Mouse (Mus musculus): ENCODE measurements around the gene Lmtk2. TPM values are rescaled to one million over a fixed set of nuclear protein-coding genes. Genes with fewer than 3 reads are reported as not detected.
A peak's percentile ranks its signal among the peaks of the same experiment; 100 is the strongest.

Lmtk2 gene
- polyA plus RNA-seq, 1 experiment from 2014 or later, result 6.3 TPM

DNA sequence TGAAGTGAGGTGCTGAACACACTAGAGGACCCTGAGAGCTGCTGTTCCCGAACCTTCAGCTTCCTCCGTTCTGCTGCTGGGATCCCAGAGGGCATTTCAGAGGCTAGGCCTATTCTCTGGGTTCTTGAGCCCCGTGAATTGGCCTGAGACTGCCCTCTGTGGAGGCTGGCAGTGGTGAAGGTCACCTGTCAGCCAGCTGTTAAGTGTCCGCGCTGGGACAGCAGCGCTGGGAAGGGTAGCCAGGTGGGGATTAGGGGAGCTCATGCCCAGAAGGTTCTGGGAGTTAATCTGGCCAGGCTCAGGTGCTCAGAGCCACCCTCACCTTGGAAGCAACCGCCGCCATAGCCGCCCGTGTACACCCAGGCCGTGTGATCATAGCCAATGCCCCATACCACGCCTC, 104.1 kb downstream of the Lmtk2 start:
- 87% methylated on average over 12 of the region's 12 CpGs for WGBS
- peaks cover 86% of the 10 kb centered on the region for H3K36me3 ChIP-seq (ENCODE audit: poor library complexity, severe bottlenecking)
- no peak overlapping the region for H3K27ac ChIP-seq
- no peak for ATAC-seq
- no peaks in the 10 kb centered on the region for H3K4me1 ChIP-seq
- H3K4me3 ChIP-seq, result no peak overlapping the region
- H3K9me3 ChIP-seq (replicated peaks), result no peaks in the 10 kb centered on the region; the same call in 1 of the 2 replicates
- no peak overlapping the region for H3K9ac ChIP-seq
- H3K4me2 ChIP-seq, result no peak overlapping the region
- no peaks in the 10 kb centered on the region for H3K27me3 ChIP-seq

DNA sequence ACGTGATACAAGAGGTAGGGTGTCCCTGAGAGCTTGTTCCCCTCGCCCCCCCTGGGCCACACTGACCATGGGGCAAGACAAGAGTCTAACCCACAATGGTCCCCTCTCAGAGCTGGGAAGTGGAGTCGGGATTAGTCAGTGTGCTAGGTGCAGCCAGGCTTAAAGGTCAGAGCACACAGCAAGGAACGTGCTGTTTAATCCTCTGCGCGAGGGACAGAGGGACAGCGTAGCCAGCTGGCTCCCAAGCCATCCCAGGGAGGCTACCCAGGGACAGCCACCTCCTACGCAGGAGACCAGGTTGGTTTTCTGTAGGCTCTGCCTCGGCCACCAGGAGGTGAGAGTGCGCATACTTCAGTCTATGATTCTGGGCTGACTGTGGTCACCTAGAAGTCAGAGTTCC, 104.7 kb downstream of the Lmtk2 start:
- 52% methylated on average over 10 of the region's 10 CpGs for WGBS
- no peak overlapping the region for H3K27ac ChIP-seq
- H3K36me3 ChIP-seq (ENCODE audit: poor library complexity, severe bottlenecking), result peaks cover 87% of the 10 kb centered on the region
- H3K4me3 ChIP-seq, result no peak overlapping the region
- no peaks in the 10 kb centered on the region for H3K4me1 ChIP-seq
- no peak for ATAC-seq
- no peak overlapping the region for H3K9ac ChIP-seq
- no peaks in the 10 kb centered on the region for H3K27me3 ChIP-seq
- H3K4me2 ChIP-seq, result no peak overlapping the region
- H3K9me3 ChIP-seq (replicated peaks), result no peaks in the 10 kb centered on the region; the same call in 1 of the 2 replicates

- H3K27me3 ChIP-seq, result no peaks in the 10 kb centered on the region
- no peak overlapping the region for H3K27ac ChIP-seq
- no peak for ATAC-seq
- no peaks in the 10 kb centered on the region for H3K4me1 ChIP-seq
- no peak overlapping the region for H3K4me2 ChIP-seq
- no peak overlapping the region for H3K4me3 ChIP-seq
- WGBS, result 96% methylated on average over 15 of the region's 15 CpGs
- H3K9me3 ChIP-seq (replicated peaks), result no peaks in the 10 kb centered on the region; the same call in 1 of the 2 replicates
- peaks cover 88% of the 10 kb centered on the region for H3K36me3 ChIP-seq (ENCODE audit: poor library complexity, severe bottlenecking)
- H3K9ac ChIP-seq, result no peak overlapping the region
Observed at GRCm38 (mm10) chr5:144206069-144206468, 105.8 kb downstream of the Lmtk2 start.

DNA sequence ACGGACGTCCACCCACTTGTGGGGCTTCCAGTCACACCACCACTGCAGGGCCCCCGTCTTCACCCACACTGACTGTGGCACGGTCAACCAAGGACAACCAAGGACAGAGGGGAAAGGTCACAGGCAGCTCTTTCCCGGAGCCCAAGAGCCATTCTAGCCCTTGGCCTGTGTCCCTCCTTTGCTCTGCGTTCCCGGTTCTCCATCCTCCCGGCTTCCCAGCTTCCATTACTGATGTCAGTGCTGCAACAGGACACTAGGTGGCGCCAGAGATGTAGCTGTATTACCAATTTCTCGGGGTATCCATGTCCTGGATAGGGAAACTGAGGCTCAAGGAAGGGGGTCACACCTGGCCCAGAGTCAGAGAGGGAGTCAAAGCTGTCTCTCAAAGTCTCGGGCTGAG, 107.2 kb downstream of the Lmtk2 start:
- 52% methylated on average over 11 of the region's 11 CpGs for WGBS
- Histone ChIP-seq H3K9me3 (replicated peaks) (no peaks in the 10 kb centered on the region; the same call in 1 of the 2 replicates), H3K27me3 (no peaks in the 10 kb centered on the region), H3K4me2 (no peak overlapping the region), H3K4me1 (no peaks in the 10 kb centered on the region), H3K9ac (no peak overlapping the region), H3K36me3 (ENCODE audit: poor library complexity, severe bottlenecking) (peaks cover 89% of the 10 kb centered on the region), H3K4me3 (no peak overlapping the region), H3K27ac (no peak overlapping the region)
- no peak for ATAC-seq

DNA sequence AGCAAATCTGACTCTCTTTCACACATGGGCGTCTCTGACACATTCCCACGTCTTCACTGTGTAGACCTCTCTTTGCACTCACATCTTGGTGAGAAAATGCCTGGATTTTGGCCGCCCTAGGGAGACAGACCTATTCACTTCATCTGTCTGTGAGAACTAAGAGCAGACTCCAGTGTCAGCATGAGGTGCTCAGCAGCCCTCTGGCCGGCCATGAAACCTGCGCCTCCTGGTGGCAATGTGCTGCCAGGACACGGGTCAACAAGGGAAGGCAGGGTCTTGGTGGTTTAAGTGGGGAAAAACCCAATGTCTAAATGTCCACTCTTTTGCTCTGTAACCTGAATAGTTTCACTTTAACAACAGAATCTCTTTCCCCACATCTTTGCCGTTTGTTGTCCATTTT, 114.2 kb downstream of the Lmtk2 start:
- WGBS, result 27% methylated on average over 7 of the region's 7 CpGs
- ATAC-seq, result no peak

GRCm38 (mm10) chr5:144215992-144216391, 115.8 kb downstream of the Lmtk2 start:
- Histone ChIP-seq H3K27ac (no peak overlapping the region), H3K4me1 (0 out of 2 replicates have a peak, but pooled peaks cover 4% of the 10 kb centered on the region), H3K9me3 (replicated peaks) (no peaks in the 10 kb centered on the region), H3K27me3 (no peaks in the 10 kb centered on the region), H3K36me3 (ENCODE audit: poor library complexity, severe bottlenecking) (peaks cover 60% of the 10 kb centered on the region), H3K9ac (no peak overlapping the region), H3K4me2 (no peak overlapping the region), H3K4me3 (no peak overlapping the region)
- 72% methylated on average over 2 of the region's 2 CpGs for WGBS
- no peak for ATAC-seq

More for the DNA sequence above, 114.2 kb downstream of the Lmtk2 start:
- H3K9ac ChIP-seq, result no peak overlapping the region
- no peaks in the 10 kb centered on the region for H3K4me1 ChIP-seq
- no peaks in the 10 kb centered on the region for H3K9me3 ChIP-seq (replicated peaks)
- no peaks in the 10 kb centered on the region for H3K27me3 ChIP-seq
- no peak overlapping the region for H3K4me3 ChIP-seq
- no peak overlapping the region for H3K27ac ChIP-seq
- H3K4me2 ChIP-seq, result no peak overlapping the region
- H3K36me3 ChIP-seq (ENCODE audit: poor library complexity, severe bottlenecking), result peaks cover 75% of the 10 kb centered on the region

GRCm38 (mm10) chr5:144218061-144218460, 117.8 kb downstream of the Lmtk2 start:
- no peaks in the 10 kb centered on the region for H3K9me3 ChIP-seq (replicated peaks)
- no peak for ATAC-seq
- 91% methylated on average over 7 of the region's 7 CpGs for WGBS
- no peaks in the 10 kb centered on the region for H3K27me3 ChIP-seq
- no peak overlapping the region for H3K4me3 ChIP-seq
- peaks cover 42% of the 10 kb centered on the region for H3K36me3 ChIP-seq (ENCODE audit: poor library complexity, severe bottlenecking)
- no peak overlapping the region for H3K4me2 ChIP-seq
- H3K27ac ChIP-seq, result no peak overlapping the region
- H3K9ac ChIP-seq, result no peak overlapping the region
- peaks cover 20% of the 10 kb centered on the region for H3K4me1 ChIP-seq

DNA sequence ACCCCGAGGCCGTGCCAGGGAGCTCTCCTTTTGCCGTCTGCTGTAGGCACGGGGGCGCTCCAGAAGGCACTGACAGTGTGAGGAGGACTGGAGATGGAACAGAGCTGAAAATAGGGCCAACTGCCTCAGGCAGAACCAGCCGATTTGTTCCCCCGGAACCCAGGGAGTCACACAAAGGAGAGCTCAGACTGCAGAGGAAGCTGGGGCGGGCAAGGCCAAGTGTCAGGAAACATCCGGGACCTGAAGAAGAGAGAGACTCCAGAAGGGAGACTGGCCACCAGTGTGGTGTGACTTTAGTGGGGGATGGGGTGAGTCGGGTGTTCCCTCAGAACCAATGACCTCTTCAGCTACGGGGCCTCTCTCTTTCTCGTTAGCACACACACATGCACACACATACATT, 119.1 kb downstream of the Lmtk2 start:
- Histone ChIP-seq H3K4me3 (no peak overlapping the region), H3K9me3 (replicated peaks) (no peaks in the 10 kb centered on the region), H3K36me3 (ENCODE audit: poor library complexity, severe bottlenecking) (peaks cover 30% of the 10 kb centered on the region), H3K9ac (no peak overlapping the region), H3K27ac (no peak overlapping the region), H3K4me2 (no peak overlapping the region), H3K27me3 (no peaks in the 10 kb centered on the region), H3K4me1 (peaks cover 25% of the 10 kb centered on the region)
- 82% methylated on average over 12 of the region's 12 CpGs for WGBS
- ATAC-seq, result no peak

- Histone ChIP-seq H3K4me3 (no peak overlapping the region), H3K9ac (no peak overlapping the region), H3K36me3 (ENCODE audit: poor library complexity, severe bottlenecking) (peaks cover 23% of the 10 kb centered on the region), H3K9me3 (replicated peaks) (no peaks in the 10 kb centered on the region), H3K4me1 (peaks cover 28% of the 10 kb centered on the region), H3K27ac (no peak overlapping the region), H3K27me3 (no peaks in the 10 kb centered on the region), H3K4me2 (no peak overlapping the region)
- no peak for ATAC-seq
- WGBS, result 92% methylated on average over 5 of the region's 5 CpGs
Observed at GRCm38 (mm10) chr5:144219936-144220335, 119.7 kb downstream of the Lmtk2 start.

- WGBS, result 77% methylated on average over 4 of the region's 4 CpGs
- H3K9ac ChIP-seq, result no peak overlapping the region
Observed at GRCm38 (mm10) chr5:144221305-144221704, 121.1 kb downstream of the Lmtk2 start.

GRCm38 (mm10) chr5:144222811-144223502, 122.7 kb downstream of the Lmtk2 start:
- H3K4me3 ChIP-seq, result peak overlapping the region; percentile 78
- H3K4me1 ChIP-seq, result peaks cover 28% of the 10 kb centered on the region
- WGBS, result 4% methylated on average over 25 of the region's 25 CpGs
- no peaks in the 10 kb centered on the region for H3K36me3 ChIP-seq (ENCODE audit: poor library complexity, severe bottlenecking)
- peak overlapping the region; percentile 80 for H3K27ac ChIP-seq
- peak; percentile 81 for ATAC-seq
- H3K27me3 ChIP-seq, result no peaks in the 10 kb centered on the region
- H3K9me3 ChIP-seq (replicated peaks), result no peaks in the 10 kb centered on the region
- peak overlapping the region; percentile 78 for H3K4me2 ChIP-seq
- H3K9ac ChIP-seq, result peak overlapping the region; percentile 82

More at GRCm38 (mm10) chr5:144221305-144221704, 121.1 kb downstream of the Lmtk2 start:
- H3K9me3 ChIP-seq (replicated peaks), result no peaks in the 10 kb centered on the region
- H3K36me3 ChIP-seq (ENCODE audit: poor library complexity, severe bottlenecking), result peaks cover 12% of the 10 kb centered on the region
- H3K4me1 ChIP-seq, result peaks cover 28% of the 10 kb centered on the region
- no peak for ATAC-seq
- no peaks in the 10 kb centered on the region for H3K27me3 ChIP-seq
- H3K4me3 ChIP-seq, result no peak overlapping the region
- no peak overlapping the region for H3K4me2 ChIP-seq
- no peak overlapping the region for H3K27ac ChIP-seq

GRCm38 (mm10) chr5:144223503-144223862, 123.2 kb downstream of the Lmtk2 start, which contains the start of gene Tecpr1:
Tecpr1 (minus strand) TSS chr5:144223615.
- Histone ChIP-seq H3K27me3 (no peaks in the 10 kb centered on the region), H3K27ac (peak within 1 kb of the TSS; percentile 80), H3K4me3 (peak within 1 kb of the TSS; percentile 78), H3K4me1 (peaks cover 28% of the 10 kb centered on the region), H3K4me2 (peak within 1 kb of the TSS; percentile 78), H3K9me3 (replicated peaks) (no peaks in the 10 kb centered on the region), H3K9ac (peak within 1 kb of the TSS; percentile 82), H3K36me3 (ENCODE audit: poor library complexity, severe bottlenecking) (no peaks in the 10 kb centered on the region)
- ATAC-seq, result peak; percentile 98
- under 1% methylated on average over 35 of the region's 37 CpGs for WGBS

All from forebrain, embryonic 13.5 days (tissue).